Mouse (Mus musculus): ENCODE results near the gene Olfr434. TPM values are rescaled to one million over a fixed set of nuclear protein-coding genes. Genes with fewer than 3 reads are reported as not detected.
A peak's percentile ranks its signal among the peaks of the same experiment; 100 is the strongest.
"Not testable (repeated sequence)": the region's sequence is repeated elsewhere in the genome, so short reads cannot be mapped to it uniquely, and the experiment has no call there.

The Olfr434 gene
- not detected for total RNA-seq (2022)

DNA sequence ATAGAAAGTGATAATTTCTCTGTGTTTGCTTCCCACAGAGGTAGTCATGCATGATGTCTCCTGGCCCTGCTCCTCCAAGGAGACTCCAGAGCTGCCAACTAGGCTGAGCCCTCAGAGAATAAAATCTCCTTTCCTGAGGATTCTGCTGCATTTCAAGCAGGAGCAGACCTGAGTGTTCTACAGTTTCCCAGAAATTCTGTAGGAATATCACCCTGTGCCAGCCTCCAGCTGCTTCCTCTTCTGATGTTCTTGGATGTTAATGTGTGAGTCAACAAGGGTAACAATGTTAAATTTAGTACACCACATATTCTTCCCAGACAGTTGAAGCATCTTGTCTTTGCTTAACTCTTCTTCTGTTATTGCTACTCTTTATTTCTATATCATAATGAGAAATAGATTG is at the start of gene Olfr434:
Olfr434 (plus strand) TSS at position 149 of the 400 bp plus-strand sequence.
- DNase-seq (ENCODE audit: low spot score in 2 of 2), result peak in 1 of 2 experiments; percentile 3

- no peak for DNase-seq (ENCODE audit: low spot score in 2 of 2)
These were observed 45.6 kb upstream of the Olfr434 start for GRCm38 (mm10) chr6:43167246-43167645.

DNA sequence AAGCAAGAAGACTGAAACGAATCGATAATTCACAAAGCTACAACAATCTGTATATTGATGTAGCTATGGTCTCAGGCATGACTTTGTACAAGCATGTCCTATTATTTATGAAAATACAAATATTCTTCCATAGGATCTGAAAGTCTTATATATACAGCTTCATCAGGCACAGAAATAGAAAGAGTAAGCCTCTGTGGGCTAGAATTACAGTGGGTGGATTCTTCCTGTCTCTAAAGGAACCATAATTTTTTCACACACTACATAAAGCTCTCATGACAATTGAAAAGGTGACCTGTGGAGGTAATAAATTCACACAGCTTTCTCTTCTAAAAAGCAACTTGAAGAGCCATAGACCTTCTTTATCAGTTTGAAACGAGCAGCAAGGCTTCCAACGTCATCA is 41.0 kb upstream of the Olfr434 start, which contains the start of gene Olfr13:
Olfr13 (plus strand) TSS at position 301 of the 400 bp plus-strand sequence.
- no peak for DNase-seq (ENCODE audit: low spot score in 2 of 2)

- DNase-seq (ENCODE audit: low spot score in 2 of 2), result no peak
These were observed 34.7 kb upstream of the Olfr434 start for GRCm38 (mm10) chr6:43178129-43178528.

- DNase-seq (ENCODE audit: low spot score in 2 of 2), result no peak
These were observed 34.0 kb upstream of the Olfr434 start for GRCm38 (mm10) chr6:43178584-43179501.

DNA sequence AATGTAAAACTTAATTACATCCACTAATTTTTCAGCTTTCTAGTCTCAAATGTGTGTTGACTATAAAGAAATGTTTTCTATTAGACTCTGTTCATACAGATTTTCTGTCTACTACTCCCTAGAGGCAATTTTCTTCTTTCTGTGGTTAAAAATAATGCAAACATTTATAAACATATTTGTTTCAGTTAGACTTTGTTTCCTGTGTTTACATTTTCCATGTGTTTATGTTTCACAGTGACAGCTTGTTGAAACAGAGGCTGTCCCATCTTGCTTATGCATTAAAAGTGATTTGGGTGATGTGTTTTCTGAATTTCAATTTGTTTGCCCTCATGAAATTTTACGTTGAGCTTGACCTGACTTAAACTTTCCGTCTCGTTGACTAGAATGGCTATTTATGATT is 21.8 kb upstream of the Olfr434 start:
- DNase-seq (ENCODE audit: low spot score in 2 of 2), result no peak

GRCm38 (mm10) chr6:43196781-43197180 is 16.0 kb upstream of the Olfr434 start, which contains the start of gene Olfr435:
Olfr435 (plus strand) TSS chr6:43197146.
- DNase-seq (ENCODE audit: low spot score in 2 of 2), result no peak

DNA sequence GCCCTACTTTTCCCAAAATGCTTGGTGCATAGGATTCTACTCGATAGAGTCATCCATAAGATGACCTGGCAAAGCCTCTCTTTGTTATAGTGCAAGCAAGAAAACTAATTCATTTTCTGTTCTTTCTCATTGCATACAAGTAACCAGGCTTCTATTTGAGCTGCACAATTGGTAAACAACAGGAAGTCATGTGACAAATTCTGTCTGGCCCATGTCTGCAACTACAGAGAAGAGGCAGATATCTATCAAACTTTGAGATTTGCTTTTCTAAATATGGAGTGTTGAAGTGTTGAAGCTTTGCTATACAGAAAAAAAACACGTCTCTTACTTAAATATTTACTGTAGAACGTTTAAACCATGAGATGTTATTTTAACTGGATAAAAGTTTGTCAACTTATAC is 14.7 kb upstream of the Olfr434 start:
- no peak for DNase-seq (ENCODE audit: low spot score in 2 of 2)

GRCm38 (mm10) chr6:43202786-43203185 is 10.0 kb upstream of the Olfr434 start:
- DNase-seq (ENCODE audit: low spot score in 2 of 2), result no peak

- no peak for DNase-seq (ENCODE audit: low spot score in 2 of 2)
These were observed 7.5 kb upstream of the Olfr434 start for GRCm38 (mm10) chr6:43205355-43205754.

DNA sequence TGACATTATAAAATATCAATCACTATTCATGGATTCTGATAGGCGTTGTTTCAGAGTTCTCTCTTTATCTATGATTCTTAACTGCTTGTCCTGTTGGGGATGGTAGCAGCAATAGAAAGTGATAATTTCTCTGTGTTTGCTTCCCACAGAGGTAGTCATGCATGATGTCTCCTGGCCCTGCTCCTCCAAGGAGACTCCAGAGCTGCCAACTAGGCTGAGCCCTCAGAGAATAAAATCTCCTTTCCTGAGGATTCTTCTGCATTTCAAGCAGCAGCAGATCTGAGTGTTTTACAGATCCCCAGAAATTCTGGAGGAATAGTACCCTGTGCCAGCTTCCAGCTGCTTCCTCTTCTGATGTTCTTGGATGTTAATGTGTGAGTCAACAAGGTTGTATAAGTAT is 18.4 kb downstream of the Olfr434 start, which contains the start of gene Olfr47:
Olfr47 (plus strand) TSS at position 275 of the 400 bp plus-strand sequence.
- not testable (repeated sequence) for DNase-seq (ENCODE audit: low spot score in 2 of 2)

DNA sequence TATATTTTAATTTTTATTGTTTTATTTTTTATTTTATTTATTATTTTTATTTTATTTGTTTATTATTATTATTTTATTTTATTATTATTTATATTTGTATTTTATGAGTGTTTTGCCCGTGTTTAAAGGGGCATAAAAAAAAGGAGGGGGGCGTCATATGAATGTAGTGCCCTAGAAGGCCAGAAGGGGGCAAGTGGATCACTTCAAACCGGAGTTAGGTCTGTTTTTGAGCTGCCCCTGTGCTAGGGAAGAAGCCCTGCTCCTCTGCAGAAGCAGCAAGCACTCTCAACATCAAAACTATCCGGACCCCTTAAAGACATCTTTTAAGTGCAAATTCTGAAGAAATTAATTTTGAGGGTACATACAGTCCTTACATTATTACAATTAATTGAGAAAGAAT is 29.2 kb downstream of the Olfr434 start:
- no peak for DNase-seq (ENCODE audit: low spot score in 2 of 2)

DNA sequence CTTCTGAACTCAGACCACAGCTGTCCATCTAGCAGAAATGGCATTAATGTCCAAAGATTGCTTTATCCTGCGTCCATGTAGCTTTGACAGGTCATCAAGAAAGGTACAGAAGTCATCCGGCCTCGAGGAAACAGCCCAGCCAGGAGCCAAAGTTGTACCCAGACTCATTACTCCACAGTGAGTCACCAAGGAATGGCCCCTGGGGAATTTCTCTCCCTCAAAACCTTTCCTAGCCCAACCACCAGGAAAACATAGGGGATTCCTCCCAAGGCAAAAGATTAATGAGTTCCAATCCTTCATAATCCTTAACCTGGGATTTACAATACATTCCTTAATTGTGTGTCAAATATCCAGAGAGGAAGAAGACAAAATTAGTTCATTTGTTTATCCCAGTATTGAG is 34.6 kb downstream of the Olfr434 start:
- no peak for DNase-seq (ENCODE audit: low spot score in 2 of 2)

DNA sequence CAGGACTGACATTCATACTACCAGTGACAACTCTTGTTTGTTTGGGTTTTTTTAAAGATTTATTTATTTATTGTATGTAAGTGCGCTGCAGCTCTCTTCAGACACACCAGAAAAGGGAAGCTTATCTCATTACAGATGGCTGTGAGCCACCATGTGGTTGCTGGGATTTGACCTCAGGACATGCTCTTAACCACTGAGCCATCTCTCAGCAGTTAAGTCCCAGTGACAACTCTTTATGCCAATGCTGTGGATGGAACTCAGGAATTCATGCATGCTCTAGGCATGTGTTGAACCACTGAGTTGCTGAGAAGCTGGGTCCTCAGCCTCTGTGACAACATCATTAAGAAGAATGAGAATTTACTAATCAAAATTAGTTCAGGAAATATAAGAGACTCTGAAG is 40.2 kb downstream of the Olfr434 start:
- DNase-seq (ENCODE audit: low spot score in 2 of 2), result no peak

DNA sequence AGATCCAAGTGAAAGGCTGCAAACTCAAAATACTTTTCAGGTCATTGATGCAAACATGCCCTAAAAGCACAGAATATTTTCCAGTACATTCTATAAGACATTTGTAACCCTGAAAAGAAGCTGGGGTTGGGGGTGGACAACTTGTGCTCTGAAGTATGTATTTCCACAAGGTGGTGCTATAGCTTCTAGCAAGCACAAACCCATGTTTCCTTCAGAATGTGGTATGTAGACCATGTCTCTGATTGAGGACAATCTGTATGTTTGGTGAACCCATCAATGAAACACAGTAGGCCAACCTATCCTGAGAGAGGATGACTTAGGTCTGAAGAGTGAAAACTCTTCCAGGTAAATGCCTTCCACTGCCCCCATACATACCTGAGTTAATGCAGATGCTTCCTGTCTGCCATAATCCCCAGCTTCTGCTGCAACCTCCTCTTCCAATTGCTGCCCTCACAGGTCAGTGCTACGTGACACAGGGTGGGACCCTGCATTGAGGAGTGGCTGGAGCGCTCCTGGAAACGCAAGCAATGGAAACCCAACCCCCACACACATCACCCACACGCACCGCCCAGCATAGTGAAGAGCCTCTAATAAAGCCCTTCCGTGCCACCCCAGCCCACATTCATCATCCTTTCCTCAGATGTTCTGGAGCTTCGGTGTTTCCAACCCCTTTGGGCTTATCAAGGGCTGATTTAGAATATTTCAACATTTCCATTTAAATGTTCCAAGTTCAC is 41.5 kb downstream of the Olfr434 start:
- no peak for DNase-seq (ENCODE audit: low spot score in 2 of 2)

DNA sequence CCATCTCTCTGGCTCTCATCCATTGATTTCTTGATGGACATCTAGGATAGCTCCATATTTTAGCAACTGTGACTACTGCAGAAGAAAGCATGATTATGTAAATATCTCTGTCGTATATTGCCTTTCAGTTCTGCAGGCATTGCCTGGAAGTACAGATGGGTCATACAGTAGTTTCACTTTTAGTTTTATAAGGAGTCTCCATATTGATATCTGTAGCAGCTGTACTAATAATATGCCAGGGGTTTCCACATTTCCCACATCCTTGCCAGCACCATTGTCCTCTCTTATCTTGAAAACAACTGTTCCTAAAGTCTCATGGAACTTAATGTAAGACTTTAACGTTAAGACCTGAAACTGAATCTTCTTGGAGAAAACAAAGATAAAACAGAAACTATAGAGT is 47.9 kb downstream of the Olfr434 start:
- no peak for DNase-seq (ENCODE audit: low spot score in 2 of 2)

- DNase-seq (ENCODE audit: low spot score in 2 of 2), result no peak
These were observed 52.7 kb downstream of the Olfr434 start, which contains the start of gene Arhgef5 for GRCm38 (mm10) chr6:43265363-43266041. Arhgef5 (plus strand) TSS chr6:43265582.

DNA sequence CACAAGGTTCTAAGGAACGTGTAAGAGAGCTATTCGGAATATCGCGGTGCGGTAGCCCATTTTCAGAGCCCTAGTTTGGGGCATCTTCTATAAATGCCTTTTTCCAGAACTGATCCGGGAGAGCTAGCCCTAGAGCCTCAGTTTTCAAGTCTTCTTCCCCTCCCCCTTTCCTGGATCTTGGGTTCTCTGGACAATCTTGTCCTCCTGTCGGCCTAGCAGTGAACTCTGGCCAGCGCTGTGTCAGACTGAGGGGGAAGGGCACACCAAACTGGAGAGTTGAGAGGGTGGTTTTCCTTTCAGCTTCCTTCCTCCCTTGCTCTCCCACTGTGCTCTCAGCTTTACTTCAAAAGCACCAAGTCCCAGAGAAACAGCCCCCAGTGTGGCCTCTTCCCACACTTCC is 53.5 kb downstream of the Olfr434 start:
- DNase-seq (ENCODE audit: low spot score in 2 of 2), result no peak

Data from layer of hippocampus, adult 8-10 months (tissue).